Mouse (Mus musculus): ENCODE data around the gene Pde4d.

GRCm38 (mm10) chr13:109863826-109864225, 1414.1 kb downstream of the Pde4d start:
- no peak for TF ChIP-seq CTCF (IDR thresholded peaks at IDR 0.05; ENCODE audit: insufficient read depth, low read depth, low read length)
- no peak for TF ChIP-seq POLR2A (IDR thresholded peaks at IDR 0.05; ENCODE audit: insufficient read depth, low read depth, low read length)
